Mouse (Mus musculus): ENCODE data around the gene Hrh2. TPM values are rescaled to one million over a fixed set of nuclear protein-coding genes. Genes with fewer than 3 reads are reported as not detected.

Gene Hrh2
- polyA plus RNA-seq, 1 experiment from 2014 or later: 1.4 TPM

DNA sequence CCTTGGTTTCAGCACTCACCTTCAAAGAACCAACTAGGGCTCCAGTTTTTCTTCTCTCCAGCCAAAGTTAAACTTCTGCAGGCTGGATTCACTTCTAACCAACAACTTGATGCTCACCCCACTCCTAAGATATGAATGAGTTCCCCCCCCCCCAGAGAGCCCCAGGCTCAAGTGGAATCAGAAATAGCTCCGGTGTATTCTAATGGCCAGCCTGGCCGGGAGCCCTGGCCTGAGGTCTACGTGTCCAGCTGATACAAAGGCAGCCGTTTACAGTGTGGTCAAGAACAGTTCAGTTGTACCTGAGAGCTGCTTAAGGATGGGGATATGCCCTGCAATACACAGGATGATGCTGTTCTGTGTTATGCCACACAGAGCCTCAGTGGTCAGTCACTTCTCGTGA, 13.3 kb upstream of the Hrh2 start:
- Histone ChIP-seq H3K36me3 (replicated peaks) (no peaks in the 10 kb centered on the region), H3K4me3 (no peak overlapping the region), H3K27ac (no peak overlapping the region), H3K4me2 (no peak overlapping the region), H3K4me1 (no peaks in the 10 kb centered on the region), H3K27me3 (replicated peaks) (no peaks in the 10 kb centered on the region), H3K9me3 (no peaks in the 10 kb centered on the region), H3K9ac (no peak overlapping the region)
- ATAC-seq (replicated peaks): no peak
- 91% methylated on average over 5 of the region's 5 CpGs for WGBS

DNA sequence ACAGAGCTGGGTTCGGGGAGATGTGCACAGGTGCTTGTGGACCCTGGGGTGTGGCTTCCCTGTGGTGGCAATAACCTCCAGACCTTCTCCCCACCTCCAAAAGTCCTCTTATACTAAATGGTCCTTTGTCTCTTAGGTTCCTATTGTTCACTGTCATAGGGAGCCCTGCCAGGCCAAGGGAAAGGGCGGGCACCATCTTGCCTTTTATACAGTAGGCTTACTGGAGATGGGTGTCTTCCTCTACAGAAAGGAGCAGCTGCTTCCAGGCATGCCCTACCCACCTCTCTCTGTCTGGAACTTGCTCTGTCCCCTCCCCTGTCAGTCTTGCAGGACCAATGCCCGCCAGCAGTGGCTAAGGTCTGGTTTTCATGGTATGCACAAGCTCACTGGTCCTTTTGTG, 12.0 kb upstream of the Hrh2 start:
- no peaks in the 10 kb centered on the region for H3K27me3 ChIP-seq (replicated peaks)

DNA sequence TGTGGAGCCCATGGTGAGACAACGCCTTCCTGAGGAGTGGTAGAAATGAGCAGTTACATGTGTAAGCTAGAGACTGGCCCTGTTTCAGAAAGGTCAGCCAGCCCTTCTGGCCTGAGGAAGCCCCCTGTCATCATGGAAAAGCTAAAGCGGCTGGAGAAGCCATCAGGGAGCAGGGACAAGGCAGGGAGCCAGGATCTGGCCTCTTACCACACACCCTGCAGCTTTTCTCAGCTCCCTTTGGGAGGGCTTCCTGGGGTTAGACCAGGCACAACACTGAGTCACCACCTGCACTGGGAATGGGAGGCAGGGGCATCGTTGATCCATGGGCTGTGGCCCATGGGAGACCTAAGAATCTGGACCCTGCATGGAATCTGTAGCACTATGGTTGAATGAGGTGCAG, 11.5 kb upstream of the Hrh2 start:
- WGBS: 69% methylated on average over 3 of the region's 3 CpGs
- ATAC-seq (replicated peaks): no peak
- H3K4me2 ChIP-seq: no peak overlapping the region

More for the DNA sequence above, 12.0 kb upstream of the Hrh2 start:
- no peak overlapping the region for H3K9ac ChIP-seq
- no peaks in the 10 kb centered on the region for H3K36me3 ChIP-seq (replicated peaks)
- no peaks in the 10 kb centered on the region for H3K9me3 ChIP-seq
- no peak overlapping the region for H3K4me2 ChIP-seq
- H3K27ac ChIP-seq: no peak overlapping the region
- H3K4me3 ChIP-seq: no peak overlapping the region
- 84% methylated on average over 3 of the region's 3 CpGs for WGBS
- H3K4me1 ChIP-seq: no peaks in the 10 kb centered on the region
- ATAC-seq (replicated peaks): no peak

DNA sequence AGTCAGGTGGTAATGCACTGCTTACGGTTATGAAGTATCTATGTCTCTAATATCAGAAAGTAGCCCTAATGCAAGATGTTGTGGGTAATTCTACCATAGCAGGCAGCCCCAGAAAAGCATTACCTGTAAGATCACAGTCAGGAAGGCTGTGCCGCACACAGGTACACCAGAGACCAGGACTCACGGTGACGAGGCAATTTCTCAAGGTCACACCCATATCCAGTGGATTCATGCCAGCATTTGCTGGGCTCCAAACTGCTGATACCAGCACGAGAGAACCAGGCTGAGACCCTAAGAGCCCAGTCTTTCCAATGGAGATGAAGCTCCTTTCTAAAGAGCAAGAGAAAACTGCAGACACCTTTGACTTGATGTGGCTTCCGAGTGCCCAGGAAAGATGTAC, 10.6 kb upstream of the Hrh2 start:
- no peak overlapping the region for H3K4me3 ChIP-seq
- ATAC-seq (replicated peaks): no peak
- H3K9ac ChIP-seq: no peak overlapping the region
- no peaks in the 10 kb centered on the region for H3K9me3 ChIP-seq
- no peak overlapping the region for H3K27ac ChIP-seq
- no peaks in the 10 kb centered on the region for H3K36me3 ChIP-seq (replicated peaks)
- H3K4me2 ChIP-seq: no peak overlapping the region
- H3K27me3 ChIP-seq (replicated peaks): no peaks in the 10 kb centered on the region
- 88% methylated on average over 6 of the region's 6 CpGs for WGBS
- no peaks in the 10 kb centered on the region for H3K4me1 ChIP-seq

More for the DNA sequence above, 11.5 kb upstream of the Hrh2 start:
- Histone ChIP-seq H3K36me3 (replicated peaks) (no peaks in the 10 kb centered on the region), H3K9me3 (no peaks in the 10 kb centered on the region), H3K4me1 (no peaks in the 10 kb centered on the region), H3K9ac (no peak overlapping the region), H3K4me3 (no peak overlapping the region), H3K27ac (no peak overlapping the region), H3K27me3 (replicated peaks) (no peaks in the 10 kb centered on the region)

DNA sequence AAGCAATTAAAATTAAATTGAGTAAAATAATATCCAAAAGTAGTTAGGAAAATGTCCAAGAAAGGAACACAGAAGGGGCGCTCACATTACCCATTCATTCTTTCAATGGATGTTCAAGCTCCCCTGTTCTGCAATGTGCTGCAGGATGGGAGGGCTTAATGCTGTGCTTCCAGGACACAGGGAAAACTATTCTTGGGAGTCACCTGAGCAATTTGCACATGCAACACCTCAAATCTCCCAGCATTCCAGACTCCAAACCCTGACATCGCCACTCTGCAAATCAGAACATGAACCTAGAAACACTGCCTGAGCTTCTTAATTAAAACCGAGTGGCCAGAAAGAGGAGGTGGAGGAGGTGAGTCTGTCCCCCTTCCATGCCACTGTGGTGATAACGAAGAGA, 10.0 kb upstream of the Hrh2 start:
- WGBS: 93% methylated on average over 4 of the region's 4 CpGs

DNA sequence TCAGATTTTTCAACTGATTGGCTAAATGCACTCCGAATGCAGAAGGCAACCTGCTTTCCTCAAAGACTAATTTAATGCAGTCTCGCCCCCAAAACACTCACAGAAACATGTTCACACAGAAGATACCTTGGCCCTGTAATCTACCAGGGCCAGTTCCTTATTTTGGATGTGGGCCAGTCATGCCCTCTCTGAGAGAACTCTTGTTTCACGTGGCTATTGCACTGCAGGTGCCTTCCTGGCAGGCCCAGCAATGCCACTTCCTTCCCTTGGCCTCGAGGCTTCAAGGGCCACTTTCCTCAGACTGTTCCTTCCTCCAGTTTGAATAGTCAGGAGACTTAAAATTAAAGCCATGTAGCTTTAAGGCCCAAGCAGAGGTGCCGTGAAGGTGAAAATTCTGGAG, 5.5 kb upstream of the Hrh2 start:
- WGBS: 79% methylated on average over 5 of the region's 5 CpGs

More for the DNA sequence above, 10.0 kb upstream of the Hrh2 start:
- Histone ChIP-seq H3K4me2 (no peak overlapping the region), H3K4me3 (no peak overlapping the region), H3K9ac (no peak overlapping the region), H3K27me3 (replicated peaks) (no peaks in the 10 kb centered on the region), H3K27ac (no peak overlapping the region), H3K4me1 (no peaks in the 10 kb centered on the region), H3K9me3 (no peaks in the 10 kb centered on the region), H3K36me3 (replicated peaks) (no peaks in the 10 kb centered on the region)
- ATAC-seq (replicated peaks): no peak

DNA sequence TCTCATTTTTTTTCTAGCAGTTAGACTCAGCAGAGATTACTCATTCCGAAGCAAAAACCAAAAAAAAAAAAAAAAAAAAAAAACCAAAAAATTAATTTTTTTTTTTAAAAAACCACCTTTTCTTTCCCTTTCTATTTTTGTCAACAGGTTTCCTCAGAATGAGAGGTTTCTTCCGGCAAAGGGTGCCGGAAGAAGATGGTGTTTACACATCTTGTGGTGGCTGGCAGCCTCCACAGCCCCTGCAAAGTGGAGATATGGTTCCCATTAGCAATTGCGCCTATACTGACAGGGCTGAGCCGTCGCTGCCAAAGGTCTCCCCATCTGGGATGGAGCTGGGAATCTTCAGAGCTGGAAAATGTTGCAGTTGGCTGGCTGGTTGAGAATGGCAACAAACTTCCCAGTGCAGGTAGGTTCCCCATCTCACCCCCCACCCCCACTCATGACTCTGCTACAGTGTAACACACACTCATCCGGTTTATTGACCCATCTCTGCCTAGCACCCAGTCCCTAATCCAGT, 3.7 kb upstream of the Hrh2 start:
- Histone ChIP-seq H3K27ac (no peak overlapping the region), H3K9me3 (no peaks in the 10 kb centered on the region), H3K4me1 (peaks cover 8% of the 10 kb centered on the region; the same call in 1 of the 2 replicates), H3K27me3 (replicated peaks) (0 out of 2 replicates have a peak, but pooled peaks cover 12% of the 10 kb centered on the region), H3K4me2 (no peak overlapping the region), H3K4me3 (no peak overlapping the region), H3K9ac (no peak overlapping the region), H3K36me3 (replicated peaks) (no peaks in the 10 kb centered on the region)
- WGBS: 86% methylated on average over 7 of the region's 7 CpGs
- ATAC-seq (replicated peaks): no peak

More for the DNA sequence above, 5.5 kb upstream of the Hrh2 start:
- Histone ChIP-seq H3K27me3 (replicated peaks) (0 out of 2 replicates have a peak, but pooled peaks cover 3% of the 10 kb centered on the region), H3K4me3 (no peak overlapping the region), H3K4me1 (no peaks in the 10 kb centered on the region), H3K4me2 (no peak overlapping the region), H3K27ac (no peak overlapping the region), H3K9ac (no peak overlapping the region), H3K9me3 (no peaks in the 10 kb centered on the region), H3K36me3 (replicated peaks) (no peaks in the 10 kb centered on the region)
- no peak for ATAC-seq (replicated peaks)

DNA sequence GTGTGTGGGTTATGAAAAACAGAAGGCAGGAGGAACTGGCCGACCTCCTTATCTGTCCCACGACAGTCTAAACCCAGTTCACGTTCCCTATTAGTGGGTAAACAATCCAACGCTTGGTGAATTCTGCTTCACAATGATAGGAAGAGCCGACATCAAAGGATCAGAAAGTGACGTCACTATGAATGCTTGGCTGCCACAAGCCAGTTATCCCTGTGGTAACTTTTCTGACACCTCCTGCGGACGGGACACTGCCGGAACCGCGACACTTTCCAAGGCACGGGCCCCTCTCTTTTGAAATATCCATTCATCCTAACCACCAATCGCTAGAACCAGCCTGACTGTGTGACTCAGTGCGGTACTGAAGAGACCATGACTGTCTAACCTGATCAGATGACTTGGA, 2.0 kb upstream of the Hrh2 start:
- WGBS: 80% methylated on average over 14 of the region's 14 CpGs

DNA sequence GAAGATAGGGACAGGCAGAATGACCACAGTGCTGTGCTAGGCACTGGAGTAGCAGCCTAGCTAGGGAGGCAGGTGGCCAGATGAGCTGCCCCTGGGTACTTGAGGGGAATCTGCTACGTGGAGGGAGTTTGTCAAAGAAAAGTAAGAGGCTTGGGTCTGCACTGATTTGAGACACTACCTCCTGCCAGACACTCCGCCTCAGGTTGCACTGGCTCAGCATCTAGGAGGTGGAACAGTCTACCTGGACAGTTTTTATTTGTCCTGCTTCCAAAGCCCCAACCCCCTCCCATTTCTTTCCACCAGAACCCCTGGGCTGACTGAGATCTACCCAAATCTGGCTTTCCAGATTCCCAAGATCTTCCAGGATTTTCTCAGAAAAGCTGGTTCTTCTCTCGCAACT, 748 bp upstream of the Hrh2 start:
- ATAC-seq (replicated peaks): no peak
- Histone ChIP-seq H3K27me3 (replicated peaks) (0 out of 2 replicates have a peak, but pooled peaks cover 16% of the 10 kb centered on the region), H3K36me3 (replicated peaks) (no peaks in the 10 kb centered on the region), H3K9me3 (no peaks in the 10 kb centered on the region), H3K4me2 (no peak overlapping the region), H3K4me1 (peaks cover 8% of the 10 kb centered on the region; the same call in 1 of the 2 replicates), H3K4me3 (no peak overlapping the region), H3K9ac (no peak overlapping the region), H3K27ac (no peak overlapping the region)
- WGBS: 87% methylated on average over 3 of the region's 3 CpGs

More for the DNA sequence above, 2.0 kb upstream of the Hrh2 start:
- Histone ChIP-seq H3K27me3 (replicated peaks) (0 out of 2 replicates have a peak, but pooled peaks cover 14% of the 10 kb centered on the region), H3K27ac (no peak overlapping the region), H3K4me2 (no peak overlapping the region), H3K9me3 (no peaks in the 10 kb centered on the region), H3K36me3 (replicated peaks) (no peaks in the 10 kb centered on the region), H3K4me1 (peaks cover 8% of the 10 kb centered on the region; the same call in 1 of the 2 replicates), H3K9ac (no peak overlapping the region), H3K4me3 (no peak overlapping the region)
- ATAC-seq (replicated peaks): no peak

DNA sequence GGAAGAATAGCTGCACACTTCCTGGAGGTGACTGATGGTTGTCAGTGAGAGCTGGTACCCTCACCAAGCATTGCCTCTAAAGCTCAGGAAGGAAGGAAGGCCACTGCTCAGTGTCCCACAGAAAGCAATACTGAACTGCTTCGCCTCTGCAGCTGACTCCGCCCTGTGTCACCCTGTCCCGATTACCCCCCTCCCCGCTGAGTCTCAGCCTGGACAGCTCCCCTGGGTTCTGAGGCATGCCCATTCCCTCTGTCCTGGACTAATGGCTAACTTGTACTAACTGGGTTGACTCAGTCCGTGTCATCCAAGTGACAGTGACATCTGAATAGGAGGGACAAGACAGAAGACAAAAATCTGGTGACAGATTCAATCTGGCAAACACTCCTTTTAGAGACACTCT, 1.7 kb downstream of the Hrh2 start:
- no peak overlapping the region for H3K9ac ChIP-seq
- H3K27me3 ChIP-seq (replicated peaks): 0 out of 2 replicates have a peak, but pooled peaks cover 16% of the 10 kb centered on the region
- no peak overlapping the region for H3K27ac ChIP-seq
- ATAC-seq (replicated peaks): no peak
- H3K4me2 ChIP-seq: no peak overlapping the region
- no peaks in the 10 kb centered on the region for H3K9me3 ChIP-seq
- peaks cover 8% of the 10 kb centered on the region; the same call in 1 of the 2 replicates for H3K4me1 ChIP-seq
- WGBS: 59% methylated on average over 5 of the region's 5 CpGs
- H3K4me3 ChIP-seq: no peak overlapping the region
- H3K36me3 ChIP-seq (replicated peaks): no peaks in the 10 kb centered on the region

DNA sequence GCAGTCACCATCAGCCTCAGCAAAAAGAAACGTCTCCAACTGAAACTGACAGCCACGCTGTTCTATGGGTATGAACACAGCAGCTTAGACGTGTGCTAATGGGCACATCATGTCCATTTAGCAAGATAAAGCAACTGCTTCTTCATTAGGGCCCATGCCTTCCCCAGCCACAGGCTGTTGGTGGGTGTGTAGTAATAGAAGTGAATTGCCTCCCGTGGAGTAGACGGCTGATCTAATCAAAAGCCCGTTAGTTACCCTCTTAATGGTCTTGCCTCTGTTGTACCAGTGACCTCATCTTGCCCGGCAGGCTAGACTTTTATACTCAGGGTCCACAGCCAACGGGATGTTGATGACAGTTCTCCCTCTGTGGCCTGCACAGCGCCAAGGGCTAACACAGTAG, 7.1 kb downstream of the Hrh2 start:
- Histone ChIP-seq H3K4me1 (peaks cover 4% of the 10 kb centered on the region; the same call in 1 of the 2 replicates), H3K36me3 (replicated peaks) (no peaks in the 10 kb centered on the region), H3K9me3 (no peaks in the 10 kb centered on the region), H3K4me3 (no peak overlapping the region), H3K27ac (no peak overlapping the region), H3K4me2 (no peak overlapping the region), H3K9ac (no peak overlapping the region), H3K27me3 (replicated peaks) (0 out of 2 replicates have a peak, but pooled peaks cover 3% of the 10 kb centered on the region)
- 38% methylated on average over 9 of the region's 9 CpGs for WGBS
- ATAC-seq (replicated peaks): no peak

DNA sequence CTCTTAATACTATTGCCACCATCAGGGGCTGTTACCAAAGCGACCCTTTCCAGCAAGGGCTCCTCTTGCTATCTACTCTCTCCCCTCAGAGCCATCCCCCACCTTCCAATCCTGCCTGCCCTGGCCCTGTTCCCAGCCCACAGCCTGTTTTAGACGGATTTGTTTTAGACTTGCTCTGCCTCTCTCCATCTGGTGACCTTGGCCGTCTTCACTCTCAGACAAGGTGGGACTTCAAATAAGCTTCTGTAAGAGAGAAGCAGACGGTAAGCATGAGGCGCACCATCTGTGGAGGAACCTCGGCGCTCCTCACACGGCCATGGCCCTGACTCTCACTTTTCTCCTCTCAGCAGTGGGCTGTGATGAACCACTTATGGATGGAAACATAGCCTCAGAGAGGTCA, 10.5 kb downstream of the Hrh2 start:
- Histone ChIP-seq H3K4me2 (no peak overlapping the region), H3K36me3 (replicated peaks) (no peaks in the 10 kb centered on the region), H3K9ac (no peak overlapping the region), H3K27me3 (replicated peaks) (no peaks in the 10 kb centered on the region), H3K9me3 (no peaks in the 10 kb centered on the region), H3K4me1 (peaks cover 4% of the 10 kb centered on the region; the same call in 1 of the 2 replicates), H3K27ac (no peak overlapping the region), H3K4me3 (no peak overlapping the region)
- WGBS: 87% methylated on average over 8 of the region's 8 CpGs
- no peak for ATAC-seq (replicated peaks)

DNA sequence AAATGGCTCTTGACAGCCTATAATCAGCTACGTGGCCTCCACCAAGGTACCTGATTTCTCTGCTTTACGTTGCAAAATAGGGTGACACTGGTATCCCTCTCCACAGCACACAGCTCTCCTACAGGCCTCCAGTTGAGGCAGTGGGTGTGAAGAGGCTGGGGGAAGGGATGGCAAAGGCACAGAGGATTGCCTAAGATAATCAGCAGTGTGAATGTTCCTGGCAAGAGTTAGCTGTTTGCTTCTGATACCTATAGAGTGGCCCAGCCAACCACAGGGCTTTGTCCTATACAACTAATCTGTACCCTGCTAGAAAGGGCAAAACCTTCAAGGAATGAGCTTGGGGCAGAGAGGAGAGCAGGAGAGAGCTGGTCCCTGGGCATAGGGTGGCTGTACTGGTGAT, 11.5 kb downstream of the Hrh2 start:
- H3K36me3 ChIP-seq (replicated peaks): no peaks in the 10 kb centered on the region
- peaks cover 4% of the 10 kb centered on the region; the same call in 1 of the 2 replicates for H3K4me1 ChIP-seq
- no peak overlapping the region for H3K27ac ChIP-seq
- H3K9ac ChIP-seq: no peak overlapping the region
- H3K4me3 ChIP-seq: no peak overlapping the region
- ATAC-seq (replicated peaks): no peak
- no peak overlapping the region for H3K4me2 ChIP-seq
- 91% methylated on average over 2 of the region's 2 CpGs for WGBS
- no peaks in the 10 kb centered on the region for H3K9me3 ChIP-seq
- no peaks in the 10 kb centered on the region for H3K27me3 ChIP-seq (replicated peaks)
